Comparison of ENCODE assay signal across 25 mouse cellular contexts in genomic region chr8:97315497-97315896, GRCm38 (mm10).
"Had no signal": no experiment of that assay in that cellular context is flagged by ENCODE, and none has a peak within 500 bp of the region (broad histone marks: within the 10 kb centered on the region; RNA-seq: fewer than 3 reads in every experiment).

No protein-coding gene starts in this region.

- H3K9ac ChIP-seq: heart, embryonic 12.5 days; hindbrain, embryonic 12.5 days; hindbrain, embryonic 14.5 days; intestine, embryonic 15.5 days; limb, embryonic 12.5 days had no signal

- DNase-seq: gastrocnemius, adult 2 months; gastrocnemius, postnatal 10 days; gastrocnemius, postnatal 25 days; heart, adult 18-20 months; heart, postnatal 10 days; heart, postnatal 4 days; kidney, adult 18-20 months; kidney, adult 8-10 months; kidney, postnatal 10 days; kidney, postnatal 25 days; kidney, postnatal 4 days; liver had no signal

- H3K27ac ChIP-seq: gastrocnemius, adult 2 months; heart, embryonic 10.5 days; hindbrain, embryonic 10.5 days; hindbrain, embryonic 12.5 days; hindbrain, embryonic 14.5 days; intestine, embryonic 15.5 days; layer of hippocampus, adult 2 months; left cerebral cortex, adult 2 months; limb, embryonic 10.5 days; limb, embryonic 12.5 days had no signal

- H3K4me2 ChIP-seq: heart, embryonic 12.5 days; hindbrain, embryonic 12.5 days; hindbrain, embryonic 14.5 days; intestine, embryonic 15.5 days; limb, embryonic 12.5 days had no signal

- H3K27me3 ChIP-seq: heart, embryonic 12.5 days; hindbrain, embryonic 12.5 days; intestine, embryonic 15.5 days; limb, embryonic 12.5 days had no signal

- H3K36me3 ChIP-seq: heart, embryonic 10.5 days; heart, embryonic 12.5 days; hindbrain, embryonic 10.5 days; hindbrain, embryonic 12.5 days; intestine, embryonic 15.5 days; limb, embryonic 10.5 days; limb, embryonic 12.5 days had no signal

- H3K4me1 ChIP-seq: heart, embryonic 10.5 days; heart, embryonic 12.5 days; hindbrain, embryonic 10.5 days; hindbrain, embryonic 12.5 days; intestine, embryonic 15.5 days; limb, embryonic 10.5 days; limb, embryonic 12.5 days had no signal

- H3K9me3 ChIP-seq: heart, embryonic 10.5 days; heart, embryonic 12.5 days; hindbrain, embryonic 10.5 days; hindbrain, embryonic 12.5 days; intestine, embryonic 15.5 days; limb, embryonic 10.5 days; limb, embryonic 12.5 days had no signal

- H3K4me3 ChIP-seq: gastrocnemius, adult 2 months; heart, embryonic 10.5 days; heart, embryonic 12.5 days; hindbrain, embryonic 10.5 days; hindbrain, embryonic 12.5 days; intestine, embryonic 15.5 days; layer of hippocampus, adult 2 months; left cerebral cortex, adult 2 months; limb, embryonic 10.5 days; limb, embryonic 12.5 days had no signal

- ATAC-seq: hindbrain, embryonic 16.5 days; inflammation-experienced regulatory T-cells, adult 6 months; intestine, embryonic 15.5 days; intestine, postnatal 0 days had no signal
